Mouse (Mus musculus) brain, embryonic 14.5 days (tissue): ENCODE results near the gene Acsbg1.
A peak's percentile ranks its signal among the peaks of the same experiment; 100 is the strongest.

Experiments used
- CTCF ChIP-seq: fragments of 200-500 bp; IDR thresholded peaks from 2 replicates; pipeline ENCODE4 v1.5.1; 2012; ENCODE audit warnings: inconsistent platforms, mild to moderate bottlenecking, moderate library complexity, borderline replicate concordance; ENCODE audit not compliant: insufficient read depth, insufficient read length; ENCODE audit errors: extremely low read depth
- POLR2A ChIP-seq: fragments of 200-500 bp; IDR thresholded peaks from 2 replicates; pipeline ENCODE4 v1.6.1; 2012; ENCODE audit warnings: mild to moderate bottlenecking, inconsistent platforms, borderline replicate concordance; ENCODE audit not compliant: poor library complexity, insufficient read depth, insufficient read length, severe bottlenecking; ENCODE audit errors: extremely low read depth

- no peak for TF ChIP-seq POLR2A
- TF ChIP-seq CTCF = peak; percentile 89
These were observed 14.9 kb upstream of the Acsbg1 start for GRCm38 (mm10) chr9:54676531-54676986.
